Mouse (Mus musculus) neural tube, embryonic 15.5 days (tissue): ENCODE measurements around the gene Raver1. TPM values are rescaled to one million over a fixed set of nuclear protein-coding genes. Genes with fewer than 3 reads are reported as not detected.
"Not testable (repeated sequence)": the region's sequence is repeated elsewhere in the genome, so short reads cannot be mapped to it uniquely, and the experiment has no call there.

ENCODE experiments used
- ATAC-seq: fragments of 200-750 bp; cut with Nextera tagmentation; 2 replicates; pipeline ENCODE4 v1.8.0; 2017; ENCODE audit warnings: mild to moderate bottlenecking, moderate TSS enrichment, moderate library complexity; ENCODE audit not compliant: low FRiP score
- H3K27ac ChIP-seq: fragments of 300-500 bp; sonication (generic); replicated peaks from 2 replicates; pipeline ENCODE4 v1.5.1; 2015; ENCODE audit warnings: mild to moderate bottlenecking, inconsistent platforms
- H3K27me3 ChIP-seq: fragments of 300-500 bp; sonication (generic); replicated peaks from 2 replicates; pipeline ENCODE4 v1.6.1; 2015; ENCODE audit warnings: inconsistent platforms
- H3K36me3 ChIP-seq: fragments of 300-500 bp; sonication (generic); 2 replicates; pipeline ENCODE4 v1.6.1; 2015; ENCODE audit warnings: inconsistent platforms
- H3K4me1 ChIP-seq: fragments of 300-500 bp; sonication (generic); 2 replicates; pipeline ENCODE4 v1.6.1; 2015; ENCODE audit warnings: inconsistent platforms
- H3K4me2 ChIP-seq: fragments of 300-500 bp; sonication (generic); 2 replicates; pipeline ENCODE4 v1.6.1; 2015; ENCODE audit warnings: inconsistent platforms, mild to moderate bottlenecking, moderate library complexity
- H3K4me3 ChIP-seq: fragments of 300-500 bp; sonication (generic); replicated peaks from 2 replicates; pipeline ENCODE4 v1.5.1; 2015; ENCODE audit warnings: mild to moderate bottlenecking, inconsistent platforms
- H3K9ac ChIP-seq: fragments of 300-500 bp; sonication (generic); replicated peaks from 2 replicates; pipeline ENCODE4 v1.6.1; 2015; ENCODE audit warnings: mild to moderate bottlenecking, inconsistent platforms
- H3K9me3 ChIP-seq: fragments of 300-500 bp; sonication (generic); replicated peaks from 2 replicates; pipeline ENCODE4 v1.6.1; 2016; ENCODE audit warnings: inconsistent platforms
- WGBS: fragments of 180-500 bp; shearing (Covaris S2); methylation state at CpG from one replicate; pipeline ENCODE4 v1.1.7; 2015; ENCODE audit warnings: mixed read lengths; 5-methylcytosine and 5-hydroxymethylcytosine counted together
- polyA plus RNA-seq: library from polyadenylated mRNA; unstranded; fragments of >200 nt; fragmentation: Nextera tagmentation; extraction: Ambion mirVana; gene quantifications from 2 replicates; pipeline ENCODE4 v1.2.1, GENCODE M21; 2015

Gene Raver1
- polyA plus RNA-seq, 1 experiment from 2014 or later: 25.6 TPM

DNA sequence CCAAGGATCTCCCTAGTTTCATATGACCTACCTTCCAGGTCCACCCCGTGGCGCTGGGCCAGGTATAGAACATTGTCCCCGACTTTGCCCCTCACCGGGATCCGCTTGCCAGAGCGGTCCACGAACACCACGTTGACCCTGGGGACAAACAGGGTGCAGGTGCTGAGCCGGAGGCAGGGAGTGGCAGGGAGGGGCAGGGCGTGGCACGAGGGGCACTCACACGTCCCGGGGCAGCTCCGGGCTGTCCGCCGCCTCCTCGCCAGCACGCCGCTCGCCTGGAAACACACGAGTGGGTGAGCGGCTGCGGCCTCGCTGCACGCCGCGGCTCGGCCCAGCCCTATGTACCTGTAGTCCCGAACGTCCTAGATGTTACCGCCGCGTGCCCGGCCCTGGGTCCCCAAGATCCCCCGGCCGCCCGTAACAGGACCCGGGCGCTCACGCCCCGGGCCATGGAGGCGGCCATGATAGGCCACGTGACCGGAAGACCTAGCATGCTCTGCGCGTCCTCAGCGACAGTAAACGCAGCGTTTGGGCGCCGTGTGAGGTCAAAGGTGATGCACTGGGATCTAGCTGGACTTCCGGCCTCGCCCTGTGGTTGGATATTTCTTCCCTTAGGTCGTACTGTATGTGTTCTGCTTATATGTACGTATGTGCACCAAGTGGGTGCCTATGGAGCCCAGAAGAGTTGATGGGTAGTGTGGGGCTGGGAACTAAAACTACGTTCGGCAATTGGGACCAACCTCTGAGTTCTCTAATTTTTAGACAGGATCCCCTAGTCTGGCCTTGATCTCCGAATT lies 18.6 kb downstream of the Raver1 start, which contains the start of the genes Gm49373 and Fdx1l:
Gene Gm49373 (minus strand): TSS at position 53 of the 797 bp plus-strand sequence.
Gene Fdx1l (minus strand): TSS at position 571 of the 797 bp plus-strand sequence.
- Histone ChIP-seq H3K27me3 (no peaks in the 10 kb centered on the region), H3K36me3 (peaks cover 42% of the 10 kb centered on the region), H3K4me2 (peak within 1 kb of the TSS; percentile 93), H3K27ac (peak within 1 kb of the TSS; percentile 75), H3K9ac (peak within 1 kb of the TSS; percentile 88), H3K4me1 (peaks cover 24% of the 10 kb centered on the region), H3K4me3 (peak within 1 kb of the TSS; percentile 84), H3K9me3 (no peaks in the 10 kb centered on the region)
- peak; percentile 95 for ATAC-seq
- WGBS: 3% methylated on average over 58 of the region's 58 CpGs

DNA sequence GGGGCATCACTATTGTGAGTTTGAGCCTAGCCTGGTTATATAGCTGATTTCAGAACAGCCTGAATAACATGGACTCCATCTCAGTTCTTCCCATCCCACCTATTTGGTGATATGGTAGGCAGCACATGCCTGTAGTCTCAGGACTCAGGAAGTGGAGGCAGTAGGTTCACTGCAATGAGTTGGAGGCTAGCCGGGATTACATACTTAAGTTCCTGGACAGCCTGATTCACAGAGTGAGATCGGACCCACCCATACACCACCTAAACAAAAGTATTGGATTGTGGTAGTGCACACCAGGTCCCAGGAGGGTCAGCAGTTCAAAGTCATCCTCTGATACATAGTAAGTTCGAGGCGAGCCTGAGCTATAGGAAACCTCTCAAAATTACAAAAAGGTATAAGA lies 19.2 kb downstream of the Raver1 start:
- peak overlapping the region; percentile 88 for H3K9ac ChIP-seq
- H3K4me3 ChIP-seq: peak overlapping the region; percentile 84
- peak; percentile 3; the same call in 1 of the 2 replicates for ATAC-seq
- peak overlapping the region; percentile 93 for H3K4me2 ChIP-seq
- H3K27me3 ChIP-seq: no peaks in the 10 kb centered on the region
- H3K4me1 ChIP-seq: peaks cover 24% of the 10 kb centered on the region
- H3K27ac ChIP-seq: peak overlapping the region; percentile 75; the same call in 1 of the 2 replicates
- 15% methylated on average over 4 of the region's 4 CpGs for WGBS
- no peaks in the 10 kb centered on the region for H3K9me3 ChIP-seq
- H3K36me3 ChIP-seq: peaks cover 38% of the 10 kb centered on the region

DNA sequence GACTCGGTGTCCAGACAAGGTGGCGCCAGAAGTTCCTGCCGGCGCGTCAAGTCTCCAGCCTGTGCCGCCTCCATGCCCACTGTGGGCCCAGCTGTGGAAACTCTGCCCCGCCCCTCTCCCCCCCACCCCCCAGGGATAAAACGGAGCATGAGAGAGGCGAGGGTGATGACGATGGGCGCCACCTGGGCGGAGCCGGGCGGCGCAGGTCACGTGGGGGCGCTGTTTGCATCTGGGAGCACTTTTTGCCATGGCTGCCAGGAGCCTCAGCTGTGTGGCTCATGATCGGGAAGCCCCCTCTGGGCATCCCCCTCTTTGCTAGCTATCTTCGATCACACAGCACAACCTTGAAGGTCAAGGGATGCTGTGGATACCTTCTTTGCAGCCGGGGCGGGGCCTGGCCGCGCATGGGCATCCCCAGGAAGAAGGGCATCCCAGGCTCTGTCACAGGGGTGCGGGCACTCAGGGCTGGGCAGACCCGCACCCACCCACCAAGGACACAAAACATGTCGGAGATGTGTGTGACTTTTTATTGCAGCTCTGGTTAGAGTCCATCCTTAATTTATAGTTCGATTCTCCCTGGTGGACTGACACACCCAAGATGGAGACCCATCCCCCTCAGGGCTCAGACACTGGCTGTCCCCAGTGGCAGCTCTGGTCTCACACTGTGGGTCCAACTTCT lies 24.7 kb downstream of the Raver1 start, which contains the start of gene Zglp1:
Gene Zglp1 (minus strand): TSS at position 88 of the 679 bp plus-strand sequence.
- no peaks in the 10 kb centered on the region for H3K27me3 ChIP-seq
- peaks cover 48% of the 10 kb centered on the region for H3K36me3 ChIP-seq
- no peak for ATAC-seq
- WGBS: 89% methylated on average over 26 of the region's 27 CpGs
- no peak within 1 kb of the TSS for H3K27ac ChIP-seq
- no peaks in the 10 kb centered on the region for H3K9me3 ChIP-seq
- peaks cover 7% of the 10 kb centered on the region for H3K4me1 ChIP-seq
- no peak within 1 kb of the TSS for H3K9ac ChIP-seq
- H3K4me3 ChIP-seq: no peak within 1 kb of the TSS
- H3K4me2 ChIP-seq: no peak within 1 kb of the TSS

DNA sequence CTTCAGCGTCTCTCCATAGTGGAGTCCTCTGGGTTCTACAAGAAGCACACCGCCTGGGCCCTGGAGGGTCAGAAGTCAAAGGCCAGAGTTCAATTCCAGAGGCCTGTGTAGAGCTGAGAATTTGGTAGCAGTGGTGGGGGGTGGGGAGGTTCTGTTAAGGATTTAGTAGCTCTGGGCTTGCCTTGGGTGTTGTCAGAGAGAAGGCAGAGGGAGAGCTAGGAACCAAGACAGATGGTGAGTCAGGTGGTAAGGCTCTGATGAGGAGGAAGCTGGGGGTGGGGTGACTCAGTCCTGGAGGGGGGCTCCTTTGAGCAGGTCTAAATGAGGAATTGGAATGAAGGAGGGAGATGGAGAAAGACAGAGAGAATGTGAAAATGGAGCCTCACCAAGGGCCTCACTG lies 28.9 kb downstream of the Raver1 start:
- WGBS: 98% methylated on average over 2 of the region's 2 CpGs
- peaks cover 39% of the 10 kb centered on the region for H3K36me3 ChIP-seq

GRCm38 (mm10) chr9:21051578-21051977 lies 40.2 kb downstream of the Raver1 start:
- Histone ChIP-seq H3K4me2 (no peak overlapping the region), H3K27ac (no peak overlapping the region), H3K4me1 (no peaks in the 10 kb centered on the region), H3K9ac (no peak overlapping the region), H3K9me3 (no peaks in the 10 kb centered on the region), H3K4me3 (no peak overlapping the region), H3K27me3 (peaks cover 4% of the 10 kb centered on the region; the same call in 1 of the 2 replicates), H3K36me3 (no peaks in the 10 kb centered on the region)
- 67% methylated on average over 10 of the region's 10 CpGs for WGBS
- no peak for ATAC-seq

More for the DNA sequence above, 28.9 kb downstream of the Raver1 start:
- Histone ChIP-seq H3K4me2 (no peak overlapping the region), H3K9me3 (no peaks in the 10 kb centered on the region), H3K27me3 (no peaks in the 10 kb centered on the region), H3K9ac (no peak overlapping the region), H3K4me1 (no peaks in the 10 kb centered on the region), H3K4me3 (no peak overlapping the region), H3K27ac (no peak overlapping the region)
- no peak for ATAC-seq

GRCm38 (mm10) chr9:21045235-21045634 lies 46.6 kb downstream of the Raver1 start:
- no peaks in the 10 kb centered on the region for H3K9me3 ChIP-seq
- H3K4me1 ChIP-seq: no peaks in the 10 kb centered on the region
- H3K27ac ChIP-seq: no peak overlapping the region
- H3K27me3 ChIP-seq: peaks cover 5% of the 10 kb centered on the region
- H3K36me3 ChIP-seq: no peaks in the 10 kb centered on the region
- no peak overlapping the region for H3K4me2 ChIP-seq
- no peak for ATAC-seq
- H3K4me3 ChIP-seq: no peak overlapping the region
- WGBS: 83% methylated on average over 3 of the region's 3 CpGs
- no peak overlapping the region for H3K9ac ChIP-seq

GRCm38 (mm10) chr9:21044785-21045184 lies 47.0 kb downstream of the Raver1 start:
- not testable (repeated sequence) for H3K36me3 ChIP-seq, H3K27ac ChIP-seq, H3K9me3 ChIP-seq, H3K4me3 ChIP-seq, H3K9ac ChIP-seq, ATAC-seq, H3K27me3 ChIP-seq, H3K4me1 ChIP-seq, H3K4me2 ChIP-seq
- 59% methylated on average over 1 of the region's 1 CpGs for WGBS

- H3K4me3 ChIP-seq: no peak overlapping the region
- H3K9ac ChIP-seq: no peak overlapping the region
- H3K27me3 ChIP-seq: peaks cover 22% of the 10 kb centered on the region
- H3K4me1 ChIP-seq: no peaks in the 10 kb centered on the region
- H3K27ac ChIP-seq: no peak overlapping the region
- H3K4me2 ChIP-seq: no peak overlapping the region
- ATAC-seq: no peak
- H3K36me3 ChIP-seq: no peaks in the 10 kb centered on the region
- 87% methylated on average over 4 of the region's 4 CpGs for WGBS
- H3K9me3 ChIP-seq: no peaks in the 10 kb centered on the region
Observed at GRCm38 (mm10) chr9:21043563-21043962, 48.2 kb downstream of the Raver1 start.

- ATAC-seq: no peak
- 54% methylated on average over 4 of the region's 4 CpGs for whole genome bisulfite sequencing
- Histone ChIP-seq H3K36me3 (no peaks in the 10 kb centered on the region), H3K4me2 (no peak overlapping the region), H3K27me3 (peaks cover 44% of the 10 kb centered on the region), H3K4me3 (no peak overlapping the region), H3K9ac (no peak overlapping the region), H3K9me3 (no peaks in the 10 kb centered on the region), H3K4me1 (peaks cover 19% of the 10 kb centered on the region), H3K27ac (no peak overlapping the region)
Observed at GRCm38 (mm10) chr9:21041308-21041707, 50.5 kb downstream of the Raver1 start.

DNA sequence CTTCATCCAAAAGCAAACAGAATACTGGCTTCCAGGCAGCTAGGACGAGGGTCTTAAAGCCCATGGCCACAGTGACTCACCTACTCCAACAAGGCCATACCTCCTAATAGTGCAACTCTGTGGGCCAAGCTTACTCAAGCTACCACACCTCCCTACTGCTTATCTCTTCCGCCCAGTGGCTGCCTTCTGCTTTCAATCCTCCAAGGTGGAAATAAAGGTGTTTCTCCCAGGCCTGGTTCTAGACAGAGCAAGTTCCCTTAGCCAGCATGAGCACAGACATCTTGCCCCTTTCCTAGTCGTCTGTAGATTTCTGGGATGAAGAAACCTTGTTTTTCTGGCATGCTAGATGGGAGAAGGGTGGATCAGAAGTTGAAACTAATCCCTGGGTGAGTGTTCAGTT lies 52.0 kb downstream of the Raver1 start:
- H3K4me2 ChIP-seq: no peak overlapping the region
- ATAC-seq: no peak
- H3K27me3 ChIP-seq: peaks cover 59% of the 10 kb centered on the region
- 72% methylated on average over 3 of the region's 3 CpGs for WGBS
- no peaks in the 10 kb centered on the region for H3K9me3 ChIP-seq
- no peaks in the 10 kb centered on the region for H3K36me3 ChIP-seq
- no peak overlapping the region for H3K27ac ChIP-seq
- H3K4me1 ChIP-seq: peaks cover 34% of the 10 kb centered on the region
- no peak overlapping the region for H3K9ac ChIP-seq
- no peak overlapping the region for H3K4me3 ChIP-seq

- no peaks in the 10 kb centered on the region for H3K36me3 ChIP-seq
- peaks cover 80% of the 10 kb centered on the region for H3K27me3 ChIP-seq
- H3K4me1 ChIP-seq: peaks cover 52% of the 10 kb centered on the region
- peak; percentile 70 for ATAC-seq
- H3K4me3 ChIP-seq: peak overlapping the region; percentile 51
- no peaks in the 10 kb centered on the region for H3K9me3 ChIP-seq
- under 1% methylated on average over 31 of the region's 31 CpGs for WGBS
- no peak overlapping the region for H3K27ac ChIP-seq
- H3K9ac ChIP-seq: peak overlapping the region; percentile 72
- H3K4me2 ChIP-seq: peak overlapping the region; percentile 85
Observed at GRCm38 (mm10) chr9:21037481-21037891, 54.3 kb downstream of the Raver1 start.
